Mouse (Mus musculus): ENCODE results near the gene Mfap1b. TPM values are rescaled to one million over a fixed set of nuclear protein-coding genes. Genes with fewer than 3 reads are reported as not detected.
"Not testable (repeated sequence)": the region's sequence is repeated elsewhere in the genome, so short reads cannot be mapped to it uniquely, and the experiment has no call there.

Gene Mfap1b
- total RNA-seq, 2 experiments from 2014 or later: 40.9 to 43.9 TPM

GRCm38 (mm10) chr2:121475306-121475705 is 1.4 kb upstream of the Mfap1b start:
- DNase-seq (ENCODE audit: extremely low spot score in 1 of 2, low spot score in 1 of 2): not testable (repeated sequence)

- peak in 1 of 2 experiments; percentile 16 for DNase-seq (ENCODE audit: extremely low spot score in 1 of 2, low spot score in 1 of 2)
Observed at GRCm38 (mm10) chr2:121474180-121474535, 291 bp upstream of the Mfap1b start.

- not testable (repeated sequence) for DNase-seq (ENCODE audit: extremely low spot score in 1 of 2, low spot score in 1 of 2)
Observed at GRCm38 (mm10) chr2:121472783-121473182, 1.1 kb downstream of the Mfap1b start.

GRCm38 (mm10) chr2:121468982-121469381 is 4.9 kb downstream of the Mfap1b start:
- DNase-seq (ENCODE audit: extremely low spot score in 1 of 2, low spot score in 1 of 2): not testable (repeated sequence)

- DNase-seq (ENCODE audit: extremely low spot score in 1 of 2, low spot score in 1 of 2): no peak
Observed at GRCm38 (mm10) chr2:121460071-121460470, 13.8 kb downstream of the Mfap1b start.

GRCm38 (mm10) chr2:121456692-121457642 is 16.9 kb downstream of the Mfap1b start, which contains the start of gene Serinc4:
Gene Serinc4 (minus strand): TSS chr2:121456781.
- peak; percentile 65 to 68 for DNase-seq (ENCODE audit: extremely low spot score in 1 of 2, low spot score in 1 of 2)

GRCm38 (mm10) chr2:121455534-121455933 is 18.3 kb downstream of the Mfap1b start:
- DNase-seq (ENCODE audit: extremely low spot score in 1 of 2, low spot score in 1 of 2): no peak

GRCm38 (mm10) chr2:121453917-121454316 is 19.9 kb downstream of the Mfap1b start:
- DNase-seq (ENCODE audit: extremely low spot score in 1 of 2, low spot score in 1 of 2): no peak

GRCm38 (mm10) chr2:121452990-121453389 is 20.9 kb downstream of the Mfap1b start, which contains the start of gene Hypk:
Gene Hypk (plus strand): TSS chr2:121453290.
- DNase-seq (ENCODE audit: extremely low spot score in 1 of 2, low spot score in 1 of 2): no peak

GRCm38 (mm10) chr2:121452361-121452760 is 21.5 kb downstream of the Mfap1b start:
- no peak for DNase-seq (ENCODE audit: extremely low spot score in 1 of 2, low spot score in 1 of 2)

- no peak for DNase-seq (ENCODE audit: extremely low spot score in 1 of 2, low spot score in 1 of 2)
Observed at GRCm38 (mm10) chr2:121450093-121450492, 23.8 kb downstream of the Mfap1b start.

- DNase-seq (ENCODE audit: extremely low spot score in 1 of 2, low spot score in 1 of 2): peak in 1 of 2 experiments; percentile 30
Observed at GRCm38 (mm10) chr2:121449545-121450011, 24.3 kb downstream of the Mfap1b start.

GRCm38 (mm10) chr2:121448739-121449535 is 24.9 kb downstream of the Mfap1b start, which contains the start of gene Serf2:
Gene Serf2 (plus strand): TSS chr2:121449195.
- DNase-seq (ENCODE audit: extremely low spot score in 1 of 2, low spot score in 1 of 2): peak; percentile 93 to 97

- peak in 1 of 2 experiments; percentile 38 for DNase-seq (ENCODE audit: extremely low spot score in 1 of 2, low spot score in 1 of 2)
Observed at GRCm38 (mm10) chr2:121448136-121448535, 25.7 kb downstream of the Mfap1b start.

- no peak for DNase-seq (ENCODE audit: extremely low spot score in 1 of 2, low spot score in 1 of 2)
Observed at GRCm38 (mm10) chr2:121447006-121447405, 26.9 kb downstream of the Mfap1b start.

GRCm38 (mm10) chr2:121446506-121446905 is 27.4 kb downstream of the Mfap1b start:
- DNase-seq (ENCODE audit: extremely low spot score in 1 of 2, low spot score in 1 of 2): no peak

- DNase-seq (ENCODE audit: extremely low spot score in 1 of 2, low spot score in 1 of 2): no peak
Observed at GRCm38 (mm10) chr2:121445117-121445516, 28.8 kb downstream of the Mfap1b start.

- no peak for DNase-seq (ENCODE audit: extremely low spot score in 1 of 2, low spot score in 1 of 2)
Observed at GRCm38 (mm10) chr2:121444178-121444577, 29.7 kb downstream of the Mfap1b start, which contains the start of gene Ell3. Gene Ell3 (minus strand): TSS chr2:121444278.

GRCm38 (mm10) chr2:121443068-121443349 is 30.9 kb downstream of the Mfap1b start:
- no peak for DNase-seq (ENCODE audit: extremely low spot score in 1 of 2, low spot score in 1 of 2)

- DNase-seq (ENCODE audit: extremely low spot score in 1 of 2, low spot score in 1 of 2): no peak
Observed at GRCm38 (mm10) chr2:121442259-121443067, 31.4 kb downstream of the Mfap1b start.

All from layer of hippocampus, postnatal 25 days (tissue).